9 mouse cellular contexts compared by ENCODE assay signal in the genomic region with DNA sequence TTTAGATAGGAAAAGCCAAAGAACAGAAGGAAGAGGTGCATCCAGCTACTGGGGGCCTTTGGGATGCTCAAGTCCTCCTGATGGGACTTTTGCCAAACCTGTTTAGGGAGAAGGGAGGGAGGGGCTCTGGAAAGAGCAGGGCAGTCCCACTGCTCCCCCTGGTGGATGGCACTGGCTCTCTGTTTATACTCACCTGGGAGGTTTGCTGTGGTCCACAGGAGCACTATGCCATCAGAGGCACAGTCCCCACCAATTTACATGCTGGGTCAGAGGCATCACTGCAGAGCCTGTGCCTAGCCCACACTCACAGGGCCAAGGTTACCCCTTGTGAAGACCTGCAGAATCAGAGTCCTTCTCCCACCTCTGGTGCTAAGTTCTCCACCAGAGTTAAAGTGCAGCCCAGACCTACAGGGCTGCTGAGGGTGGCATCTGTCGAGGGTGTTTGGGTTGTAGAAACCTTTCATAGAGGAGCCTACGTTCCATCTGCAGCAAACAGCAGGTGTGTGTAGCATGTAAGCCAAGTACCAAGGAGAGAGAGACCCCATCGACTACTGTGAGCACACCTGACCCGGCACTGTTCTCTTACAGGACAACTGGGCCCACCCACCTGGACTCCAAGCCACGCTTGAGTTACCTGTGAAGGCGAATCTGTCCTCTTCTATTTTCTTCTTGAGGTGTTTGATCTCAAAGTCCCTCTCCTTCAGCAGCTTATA. TPM values are rescaled to one million over a fixed set of nuclear protein-coding genes. Genes with fewer than 3 reads are reported as not detected.
DNase-seq lines count a peak whose midpoint lies in the region; ATAC-seq and TF ChIP-seq lines count a peak whose summit lies in the region.
"Had no signal": no experiment of that assay in that cellular context is flagged by ENCODE, and none has a peak within 500 bp of the region (broad histone marks: within the 10 kb centered on the region; RNA-seq: fewer than 3 reads in every experiment).

No protein-coding gene starts in this region.

- H3K27me3 ChIP-seq in kidney, embryonic 14.5 days (ENCODE audit: control insufficient read depth, insufficient read depth, low read length), result no peaks in the 10 kb centered on the region
- 0 out of 2 replicates have a peak, but pooled peaks cover 5% of the 10 kb centered on the region for H3K27me3 ChIP-seq in E14TG2a.4 (ENCODE audit: insufficient read depth, low read length)
- no peaks in the 10 kb centered on the region for H3K27me3 ChIP-seq in embryonic facial prominence, embryonic 11.5 days (ENCODE audit: control insufficient read depth, insufficient read depth, low read length)
- no peaks in the 10 kb centered on the region for H3K27me3 ChIP-seq in neural tube, embryonic 15.5 days (replicated peaks)

- no peak overlapping the region for H3K27ac ChIP-seq in kidney, embryonic 14.5 days (ENCODE audit: low read depth, low read length)
- H3K27ac ChIP-seq in embryonic facial prominence, embryonic 11.5 days (replicated peaks; ENCODE audit: low read depth, low read length), result no peak overlapping the region
- H3K27ac ChIP-seq in neural tube, embryonic 15.5 days (replicated peaks), result no peak overlapping the region
- H3K27ac ChIP-seq: macrophage had no signal

- 83% methylated on average over 6 of the region's 6 CpGs for WGBS in kidney, embryonic 14.5 days
- 68% methylated on average over 6 of the region's 6 CpGs for WGBS in embryonic facial prominence, embryonic 11.5 days
- WGBS in neural tube, embryonic 15.5 days, result 83% methylated on average over 6 of the region's 6 CpGs

- peak; percentile 51 for DNase-seq in kidney, adult 11 months
- DNase-seq in adipocyte (ENCODE audit: low spot score), result peak; percentile 74
- DNase-seq in embryonic facial prominence, embryonic 11.5 days (ENCODE audit: low spot score), result peak; percentile 40
- peak; percentile 55 for DNase-seq in layer of hippocampus, adult 9-11 months
- DNase-seq in frontal cortex, postnatal 25 days (ENCODE audit: low spot score in 2 of 2), result no peak

- no peak overlapping the region for H3K4me3 ChIP-seq in kidney, embryonic 14.5 days (ENCODE audit: low read length)
- H3K4me3 ChIP-seq in E14TG2a.4 (replicated peaks; ENCODE audit: low read length), result no peak overlapping the region
- no peak overlapping the region for H3K4me3 ChIP-seq in embryonic facial prominence, embryonic 11.5 days (ENCODE audit: low read depth, low read length)
- no peak overlapping the region for H3K4me3 ChIP-seq in neural tube, embryonic 15.5 days (replicated peaks)

- H3K9ac ChIP-seq in kidney, embryonic 14.5 days (ENCODE audit: low read depth, low read length), result no peak overlapping the region
- H3K9ac ChIP-seq in embryonic facial prominence, embryonic 11.5 days (replicated peaks; ENCODE audit: low read length), result no peak overlapping the region
- no peak overlapping the region for H3K9ac ChIP-seq in neural tube, embryonic 15.5 days (replicated peaks)

- H3K4me2 ChIP-seq in kidney, embryonic 14.5 days (replicated peaks; ENCODE audit: low read depth, low read length), result no peak overlapping the region
- no peak overlapping the region for H3K4me2 ChIP-seq in embryonic facial prominence, embryonic 11.5 days (ENCODE audit: low read depth, low read length)
- H3K4me2 ChIP-seq in neural tube, embryonic 15.5 days, result no peak overlapping the region

- TF ChIP-seq CTCF in E14TG2a.4 (conservative IDR thresholded peaks at IDR 0.05; ENCODE audit: low read length), result peak; percentile 68

- no peaks in the 10 kb centered on the region for H3K9me3 ChIP-seq in kidney, embryonic 14.5 days (ENCODE audit: control insufficient read depth, low read length)
- peaks cover 9% of the 10 kb centered on the region for H3K9me3 ChIP-seq in E14TG2a.4 (ENCODE audit: low read length)
- H3K9me3 ChIP-seq in embryonic facial prominence, embryonic 11.5 days (replicated peaks; ENCODE audit: control insufficient read depth, low read length), result no peaks in the 10 kb centered on the region
- H3K9me3 ChIP-seq in neural tube, embryonic 15.5 days (replicated peaks), result no peaks in the 10 kb centered on the region

- no peaks in the 10 kb centered on the region for H3K4me1 ChIP-seq in kidney, embryonic 14.5 days (ENCODE audit: control insufficient read depth, insufficient read depth, low read length)
- H3K4me1 ChIP-seq in E14TG2a.4 (replicated peaks; ENCODE audit: low read depth, low read length), result no peaks in the 10 kb centered on the region; the same call in 1 of the 2 replicates
- H3K4me1 ChIP-seq in embryonic facial prominence, embryonic 11.5 days (ENCODE audit: control insufficient read depth, insufficient read depth, low read length), result no peaks in the 10 kb centered on the region
- no peaks in the 10 kb centered on the region for H3K4me1 ChIP-seq in neural tube, embryonic 15.5 days

- no peak for ATAC-seq in kidney, embryonic 14.5 days (ENCODE audit: low FRiP score, low TSS enrichment)
- peak; percentile 42; the same call in 1 of the 2 replicates for ATAC-seq in embryonic facial prominence, embryonic 11.5 days (replicated peaks; ENCODE audit: insufficient number of reproducible peaks, low FRiP score, low TSS enrichment, low read depth)
- 0 out of 2 replicates have a peak, but pooled peaks have one; percentile 21 for ATAC-seq in neural tube, embryonic 15.5 days (ENCODE audit: low FRiP score)

- H3K36me3 ChIP-seq in kidney, embryonic 14.5 days (ENCODE audit: control insufficient read depth, insufficient read depth, low read length), result no peaks in the 10 kb centered on the region
- no peaks in the 10 kb centered on the region for H3K36me3 ChIP-seq in E14TG2a.4 (ENCODE audit: insufficient read depth, low read length)
- no peaks in the 10 kb centered on the region for H3K36me3 ChIP-seq in embryonic facial prominence, embryonic 11.5 days (replicated peaks; ENCODE audit: control insufficient read depth, insufficient read depth, low read depth, low read length)
- H3K36me3 ChIP-seq in neural tube, embryonic 15.5 days, result no peaks in the 10 kb centered on the region

RNA-seq across cellular contexts. Expression of gene Ccdc13, which starts 8.9 kb away (rescaled TPM):
- polyA plus RNA-seq in kidney, embryonic 14.5 days (2014; fragmentation: Nextera tagmentation; extraction: Ambion mirVana), result 0.16 and 0.69 TPM in 2 replicates
- 0.18 and 1.3 TPM in 2 replicates for polyA plus RNA-seq in embryonic facial prominence, embryonic 11.5 days (2014; fragmentation: Nextera tagmentation; extraction: Ambion mirVana)
- 2.1 and 4.0 TPM in 2 replicates for polyA plus RNA-seq in neural tube, embryonic 15.5 days (2015; fragmentation: Nextera tagmentation; extraction: Ambion mirVana)
- polyA plus RNA-seq: macrophage had no signal

RNA-seq across cellular contexts. Expression of gene Higd1a, which starts 27.8 kb away (rescaled TPM):
- 133 and 175 TPM in 2 replicates for polyA plus RNA-seq in kidney, embryonic 14.5 days (2014; fragmentation: Nextera tagmentation; extraction: Ambion mirVana)
- polyA plus RNA-seq in embryonic facial prominence, embryonic 11.5 days (2014; fragmentation: Nextera tagmentation; extraction: Ambion mirVana), result 135 and 136 TPM in 2 replicates
- polyA plus RNA-seq in neural tube, embryonic 15.5 days (2015; fragmentation: Nextera tagmentation; extraction: Ambion mirVana), result 149 and 169 TPM in 2 replicates

RNA-seq across cellular contexts. Expression of gene Hhatl, which starts 38.1 kb away (rescaled TPM):
- not detected in 2 replicates for polyA plus RNA-seq in kidney, embryonic 14.5 days (2014; fragmentation: Nextera tagmentation; extraction: Ambion mirVana)
- polyA plus RNA-seq in embryonic facial prominence, embryonic 11.5 days (2014; fragmentation: Nextera tagmentation; extraction: Ambion mirVana), result not detected in 2 replicates
- polyA plus RNA-seq in neural tube, embryonic 15.5 days (2015; fragmentation: Nextera tagmentation; extraction: Ambion mirVana), result 0.38 and 0.64 TPM in 2 replicates
- polyA plus RNA-seq: macrophage had no signal

RNA-seq across cellular contexts. Expression of gene Klhl40, which starts 53.0 kb away (rescaled TPM):
- polyA plus RNA-seq in kidney, embryonic 14.5 days (2014; fragmentation: Nextera tagmentation; extraction: Ambion mirVana), result 0.08 TPM in 1 of 2 replicates, not detected in the other
- 0.81 and 0.85 TPM in 2 replicates for polyA plus RNA-seq in embryonic facial prominence, embryonic 11.5 days (2014; fragmentation: Nextera tagmentation; extraction: Ambion mirVana)
- polyA plus RNA-seq in neural tube, embryonic 15.5 days (2015; fragmentation: Nextera tagmentation; extraction: Ambion mirVana), result 2.7 and 3.6 TPM in 2 replicates
- polyA plus RNA-seq: macrophage had no signal

Comparison
In these comparisons a context has a peak if more than half of its experiments do, and no peak if none do; other contexts are left out.
1. DNase-seq: peak in kidney, adult 11 months (single experiment), adipocyte (single experiment), embryonic facial prominence, embryonic 11.5 days (single experiment) and layer of hippocampus, adult 9-11 months (single experiment); none in frontal cortex, postnatal 25 days (0 of 2).